Mouse (Mus musculus): ENCODE measurements around the gene Atxn10. TPM values are rescaled to one million over a fixed set of nuclear protein-coding genes. Genes with fewer than 3 reads are reported as not detected.
A peak's percentile ranks its signal among the peaks of the same experiment; 100 is the strongest.

Atxn10 gene
- total RNA-seq, 4 experiments from 2014 or later, result 26.0 to 27.9 (median 27.0) TPM

- DNase-seq (ENCODE audit: low spot score in 2 of 2), result no peak
Measured at GRCm38 (mm10) chr15:85334234-85334633, 1.8 kb upstream of the Atxn10 start.

GRCm38 (mm10) chr15:85336301-85336991, 401 bp downstream of the Atxn10 start:
- DNase-seq (ENCODE audit: low spot score in 2 of 2), result peak; percentile 25 to 37

DNA sequence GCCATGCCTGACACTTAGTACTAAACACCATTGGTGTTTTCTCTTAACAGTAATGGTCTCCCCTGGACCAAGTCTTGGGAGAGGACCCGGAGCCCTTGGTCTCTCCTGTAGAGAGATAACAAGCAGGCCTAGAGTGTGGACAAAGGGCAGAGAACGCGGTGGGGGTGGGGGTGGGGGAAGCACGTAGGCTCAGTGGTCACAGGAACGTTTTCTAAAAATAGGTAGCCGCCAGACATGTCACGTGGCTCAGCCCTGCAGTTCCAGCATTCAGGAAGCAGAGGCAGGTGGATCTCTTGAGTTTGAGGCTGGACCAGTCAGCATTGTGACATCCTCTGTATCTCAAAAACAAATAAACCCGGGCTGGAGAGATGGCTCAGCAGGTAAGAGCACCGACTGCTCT, 1.2 kb downstream of the Atxn10 start:
- DNase-seq (ENCODE audit: low spot score in 2 of 2), result no peak

- no peak for DNase-seq (ENCODE audit: low spot score in 2 of 2)
Measured at GRCm38 (mm10) chr15:85337979-85338378, 1.9 kb downstream of the Atxn10 start.

- DNase-seq (ENCODE audit: low spot score in 2 of 2), result no peak
Measured at GRCm38 (mm10) chr15:85342246-85342645, 6.2 kb downstream of the Atxn10 start.

DNA sequence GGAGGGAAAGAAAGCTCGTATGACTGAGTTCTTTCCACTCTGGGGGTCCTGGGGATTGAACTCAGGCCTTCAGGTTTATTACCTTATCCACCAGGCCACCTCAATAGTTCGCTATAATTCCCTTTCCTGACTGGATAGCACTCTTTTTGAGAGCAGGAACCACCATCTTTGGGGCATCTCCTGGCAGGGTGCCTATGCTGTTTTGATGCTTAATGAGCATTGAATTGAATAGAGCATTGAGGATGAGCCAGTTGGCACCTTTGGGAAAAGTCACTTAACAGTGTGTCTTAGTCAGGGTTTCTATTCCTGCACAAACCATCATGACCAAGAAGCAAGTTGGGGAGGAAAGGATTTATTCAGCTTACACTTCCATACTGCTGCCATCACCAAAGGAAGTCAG, 8.6 kb downstream of the Atxn10 start:
- no peak for DNase-seq (ENCODE audit: low spot score in 2 of 2)

DNA sequence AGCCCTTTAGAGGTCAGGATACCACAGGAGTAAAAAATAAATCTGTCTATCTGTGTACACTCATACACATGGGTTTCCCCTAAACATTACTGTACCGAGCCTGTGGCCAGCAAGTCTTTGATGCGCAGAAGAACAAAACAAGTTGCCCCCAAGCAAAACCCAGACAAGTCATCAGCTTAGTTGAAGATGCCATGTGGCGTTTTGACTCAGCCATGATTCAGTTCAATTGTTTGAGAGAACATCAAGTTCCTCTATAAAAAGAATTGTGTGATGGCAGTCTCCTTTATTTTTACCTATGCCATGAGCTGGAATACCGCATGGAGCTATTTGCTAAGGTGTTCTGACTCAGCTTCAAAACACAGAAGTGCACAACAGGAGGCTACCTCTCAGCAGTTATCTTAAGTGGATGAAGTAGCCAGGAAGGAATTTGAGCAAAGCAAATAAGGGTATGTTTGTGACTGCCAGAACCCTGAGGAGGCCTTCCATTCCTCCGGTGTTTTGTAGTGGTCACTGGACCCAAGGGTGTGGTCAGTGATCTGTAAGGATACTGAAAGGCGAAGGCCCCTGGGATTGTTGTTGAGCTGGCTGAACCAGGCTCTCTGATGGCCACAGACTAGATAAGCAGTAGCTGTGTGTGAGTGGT, 11.1 kb downstream of the Atxn10 start:
- no peak for DNase-seq (ENCODE audit: low spot score in 2 of 2)

DNA sequence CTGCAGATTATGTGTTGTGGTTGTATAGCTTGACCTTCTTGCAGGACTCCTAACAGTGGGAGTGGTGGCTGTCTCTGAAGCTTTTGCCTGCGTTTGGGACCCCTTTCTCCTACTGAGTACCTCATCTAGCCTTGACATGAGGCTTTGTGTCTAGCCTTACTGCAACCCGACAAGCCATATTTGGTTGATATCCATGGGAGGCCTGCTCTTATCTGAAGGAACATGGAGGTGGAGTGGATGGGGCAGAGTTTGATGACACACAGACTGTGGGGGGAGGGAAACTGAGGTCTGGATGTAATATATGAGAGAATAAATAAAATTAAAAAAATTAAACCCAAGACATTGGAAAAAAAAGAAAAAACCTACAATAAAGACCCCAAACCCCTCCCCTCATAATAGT, 14.1 kb downstream of the Atxn10 start:
- DNase-seq (ENCODE audit: low spot score in 2 of 2), result no peak

- DNase-seq (ENCODE audit: low spot score in 2 of 2), result no peak
Measured at GRCm38 (mm10) chr15:85354060-85354459, 18.0 kb downstream of the Atxn10 start.

DNA sequence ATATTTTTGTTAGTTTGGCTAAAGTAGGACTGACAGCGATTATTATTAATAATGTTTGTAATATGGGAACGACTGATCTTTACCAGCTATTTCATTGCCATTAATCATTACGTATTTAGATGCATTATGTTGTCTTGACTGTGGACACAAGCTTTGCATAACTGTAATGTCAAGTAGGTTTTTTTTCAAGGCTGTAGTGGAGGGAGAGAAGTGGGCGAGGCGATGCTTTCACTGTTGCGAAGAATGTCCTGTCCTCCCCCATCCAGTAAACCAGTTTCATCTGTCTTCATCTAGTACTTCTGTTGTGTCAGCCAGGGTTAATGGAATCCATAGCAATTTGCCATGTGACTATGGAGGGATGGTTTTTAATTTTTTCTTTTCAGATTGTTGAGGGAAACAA, 20.1 kb downstream of the Atxn10 start:
- no peak for DNase-seq (ENCODE audit: low spot score in 2 of 2)

DNA sequence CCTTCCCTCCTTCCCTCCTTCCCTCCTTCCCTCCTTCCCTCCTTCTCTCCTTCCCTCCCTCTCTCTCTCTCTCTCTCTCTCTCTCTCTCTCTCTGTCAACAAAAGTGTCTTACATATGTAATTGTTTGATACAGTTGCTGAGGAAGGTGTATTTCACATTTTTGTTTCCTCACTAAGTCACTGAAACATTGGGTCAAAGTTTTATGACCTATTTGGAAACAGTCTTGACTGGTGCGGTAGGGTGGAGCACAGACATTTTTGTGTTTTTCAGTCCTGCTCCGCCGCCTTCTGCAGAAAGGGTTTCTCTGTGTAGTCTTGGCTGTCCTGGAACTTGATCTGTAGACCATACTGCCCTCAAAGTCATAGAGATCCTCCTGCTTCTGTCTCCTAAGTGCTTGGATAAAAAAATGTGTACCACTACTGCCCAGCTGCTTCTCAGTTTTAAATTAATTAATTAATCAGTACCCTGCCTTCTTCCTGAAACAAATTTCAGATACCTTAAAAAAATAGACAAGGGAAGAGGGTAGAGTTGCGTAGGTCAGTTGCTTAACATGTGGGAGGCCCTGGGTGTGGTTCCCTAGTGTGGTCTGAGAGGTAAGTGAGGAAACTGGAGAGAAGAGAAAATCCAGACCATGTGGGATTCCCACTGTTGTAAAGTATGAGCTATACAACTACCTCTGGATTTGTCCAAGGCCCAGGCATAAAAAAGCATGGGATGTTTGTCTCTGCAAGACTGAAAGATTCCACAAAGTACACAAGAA, 21.6 kb downstream of the Atxn10 start:
- DNase-seq (ENCODE audit: low spot score in 2 of 2), result no peak

DNA sequence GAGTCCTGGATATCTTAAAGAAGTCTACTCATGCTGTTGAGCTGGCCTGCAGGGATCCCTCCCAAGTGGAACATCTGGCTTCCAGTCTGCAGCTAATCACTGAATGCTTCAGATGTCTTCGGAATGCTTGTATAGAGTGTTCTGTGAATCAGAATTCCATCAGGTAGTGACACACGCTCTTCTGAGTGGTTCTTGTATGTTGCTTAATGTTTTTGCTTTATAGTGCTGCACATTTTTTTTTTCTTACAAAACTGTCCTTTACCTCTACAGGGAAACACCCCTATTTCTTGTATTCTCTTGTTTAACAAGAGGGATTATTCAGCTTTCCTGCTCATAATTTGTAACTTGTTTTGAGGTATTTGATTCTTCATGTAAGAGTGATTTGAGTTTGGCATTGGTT, 23.4 kb downstream of the Atxn10 start:
- no peak for DNase-seq (ENCODE audit: low spot score in 2 of 2)

GRCm38 (mm10) chr15:85359901-85360300, 23.9 kb downstream of the Atxn10 start:
- no peak for DNase-seq (ENCODE audit: low spot score in 2 of 2)

- peak in 1 of 2 experiments; percentile 17 for DNase-seq (ENCODE audit: low spot score in 2 of 2)
Measured at GRCm38 (mm10) chr15:85364366-85364765, 28.3 kb downstream of the Atxn10 start.

DNA sequence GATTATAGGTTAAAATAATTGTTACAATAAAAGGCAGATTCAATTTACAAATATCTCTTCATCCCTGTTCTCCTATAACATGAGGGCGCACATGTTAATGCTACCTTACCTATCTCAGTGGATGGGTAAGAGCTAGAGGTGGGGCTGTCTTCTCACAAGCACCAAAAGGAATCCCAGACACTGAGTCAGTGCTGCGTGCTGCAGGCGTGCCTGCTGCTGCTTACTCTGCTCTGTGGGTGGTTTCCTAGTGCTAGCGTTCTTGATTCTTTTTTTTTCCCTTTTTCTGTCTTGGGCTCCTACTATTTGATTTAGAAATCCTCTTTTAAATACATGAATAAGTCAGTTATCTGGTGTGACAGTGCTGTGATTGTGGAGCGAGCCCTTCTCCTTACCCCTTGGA, 30.9 kb downstream of the Atxn10 start:
- DNase-seq (ENCODE audit: low spot score in 2 of 2), result no peak

DNA sequence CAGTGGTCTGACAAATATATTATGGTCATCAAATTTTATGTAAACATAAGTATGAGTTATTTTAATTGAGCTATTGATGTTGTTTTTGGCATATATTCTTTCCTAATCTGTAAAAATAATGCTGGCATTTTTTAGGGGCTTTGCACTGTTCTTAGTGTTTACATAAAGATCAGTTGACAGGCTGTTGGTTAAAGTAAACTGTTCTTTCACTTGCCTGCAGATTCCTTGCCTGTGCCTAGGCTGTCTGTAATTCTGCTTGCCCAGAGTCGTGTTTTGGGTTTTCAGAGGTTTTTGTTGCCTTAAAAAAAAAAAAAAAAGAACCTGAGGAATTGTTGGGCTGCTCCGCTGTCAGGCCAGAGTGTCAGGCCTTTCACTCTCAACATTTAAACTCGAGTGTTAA, 33.7 kb downstream of the Atxn10 start:
- DNase-seq (ENCODE audit: low spot score in 2 of 2), result no peak

DNA sequence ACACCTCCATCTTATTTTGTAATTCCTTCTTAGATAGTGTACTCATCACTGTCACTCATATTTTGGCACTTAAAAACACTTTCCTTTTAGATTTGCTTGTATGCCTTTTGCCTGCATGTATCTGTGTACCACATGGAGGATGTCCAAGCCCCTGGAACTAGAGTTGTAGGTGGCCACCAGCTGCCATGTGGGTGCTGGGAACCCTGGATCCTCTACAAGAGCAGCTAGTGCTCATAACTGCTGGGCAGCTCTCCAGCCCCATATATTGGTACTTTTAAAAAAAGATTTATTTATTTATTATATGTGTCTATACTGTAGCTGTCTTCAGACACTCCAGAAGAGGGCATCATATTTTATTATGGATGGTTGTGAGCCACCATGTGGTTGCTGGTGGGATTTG, 37.1 kb downstream of the Atxn10 start:
- DNase-seq (ENCODE audit: low spot score in 2 of 2), result no peak

DNA sequence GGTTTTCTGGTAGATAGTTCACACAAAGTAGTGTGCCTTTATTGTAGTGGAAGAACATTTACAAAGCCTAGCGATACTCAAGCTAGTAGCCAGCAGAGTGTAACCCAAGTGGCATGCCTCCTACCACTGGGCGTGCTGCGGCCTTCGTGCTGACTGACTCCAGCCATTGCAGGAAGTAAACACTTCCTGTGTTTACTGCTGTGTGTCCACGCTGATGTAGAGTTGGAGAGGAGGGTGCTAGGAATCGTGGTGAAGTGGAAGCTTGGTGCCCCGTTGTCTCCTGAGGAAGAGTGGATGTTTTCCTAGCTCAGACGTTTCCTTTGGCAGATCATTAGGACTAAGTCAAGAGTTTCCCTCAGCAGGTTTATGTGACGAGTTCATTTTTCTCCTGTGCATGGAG, 47.4 kb downstream of the Atxn10 start:
- no peak for DNase-seq (ENCODE audit: low spot score in 2 of 2)

- DNase-seq (ENCODE audit: low spot score in 2 of 2), result no peak
Measured at GRCm38 (mm10) chr15:85388696-85389095, 52.7 kb downstream of the Atxn10 start.

DNA sequence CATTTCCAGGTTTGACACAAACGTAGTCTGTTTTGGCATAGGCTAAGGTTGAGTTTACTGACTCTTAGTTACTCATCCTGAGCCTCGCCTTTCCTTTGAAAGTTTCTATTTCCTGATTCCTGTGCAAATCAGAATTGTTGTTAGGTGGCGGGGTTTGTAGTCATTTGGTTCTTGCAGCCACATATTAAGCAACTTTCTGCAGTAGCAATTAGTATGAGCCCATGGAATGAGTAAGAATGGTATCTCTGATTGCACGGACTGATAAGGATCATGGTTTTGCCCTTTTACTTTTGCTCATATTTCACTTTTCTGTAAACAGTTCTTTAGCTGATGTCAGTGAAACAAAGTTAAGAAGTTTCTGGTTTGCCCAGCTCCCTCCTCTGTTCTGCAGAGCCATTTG, 53.9 kb downstream of the Atxn10 start:
- DNase-seq (ENCODE audit: low spot score in 2 of 2), result no peak

DNA sequence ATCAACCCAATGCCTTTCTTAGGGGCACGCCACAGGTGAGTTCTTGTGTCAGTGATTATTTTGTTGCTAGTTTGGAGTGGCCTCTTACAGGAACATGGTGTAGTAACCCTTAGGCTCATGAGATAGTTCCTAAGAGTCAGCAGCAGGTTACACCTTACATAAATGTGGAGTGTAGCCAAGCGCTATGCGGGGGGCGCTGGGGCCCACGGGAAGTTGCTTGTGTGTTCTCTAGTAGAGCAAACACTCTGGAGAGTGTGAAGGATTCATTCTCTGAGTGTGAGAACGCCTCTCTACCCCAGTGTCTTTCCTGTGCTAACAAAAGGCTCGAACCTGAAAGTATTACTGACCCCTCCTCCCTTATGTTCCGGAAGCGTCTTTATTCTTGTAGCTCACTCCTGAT, 59.3 kb downstream of the Atxn10 start:
- no peak for DNase-seq (ENCODE audit: low spot score in 2 of 2)

GRCm38 (mm10) chr15:85401926-85402325, 65.9 kb downstream of the Atxn10 start:
- no peak for DNase-seq (ENCODE audit: low spot score in 2 of 2)

Data from gastrocnemius, adult 8-10 months (tissue).